Mouse (Mus musculus) MEL (cell line): ENCODE data around the gene Dgkg. TPM values are rescaled to one million over a fixed set of nuclear protein-coding genes. Genes with fewer than 3 reads are reported as not detected.

Source experiments
- DNase-seq: peaks from one replicate; pipeline ENCODE4 v3.0.0; 2011; ENCODE audit warnings: low read depth, low spot score
- H3K27ac ChIP-seq: 2 replicates; pipeline ENCODE4 v1.5.1; 2012; ENCODE audit warnings: low read depth, mild to moderate bottlenecking, control low read depth, low read length, moderate library complexity; ENCODE audit not compliant: control insufficient read depth
- H3K27me3 ChIP-seq, 2 experiments: fragments of 150-350 bp in 1 of 2; sonication (generic) in 1 of 2; 2 replicates each; pipeline ENCODE4 v1.6.1; 2012; ENCODE audit warnings: low read length in 2 of 2, mild to moderate bottlenecking in 2 of 2, improper control_type of control experiment in 1 of 2, moderate library complexity in 1 of 2; ENCODE audit not compliant: insufficient read depth in 2 of 2, control insufficient read depth in 1 of 2
- H3K36me3 ChIP-seq, 2 experiments: 2 replicates each; pipeline ENCODE4 v1.6.1; 2012 to 2014; ENCODE audit warnings: low read length in 2 of 2, improper control_type of control experiment in 1 of 2, inconsistent platforms in 1 of 2, mild to moderate bottlenecking in 1 of 2; ENCODE audit not compliant: insufficient read depth in 2 of 2, control insufficient read depth in 1 of 2
- H3K4me1 ChIP-seq, 2 experiments: fragments of 150-350 bp in 1 of 2; sonication (generic) in 1 of 2; 2 replicates each; pipeline ENCODE4 v1.6.1; 2012; ENCODE audit warnings: low read length in 2 of 2, improper control_type of control experiment in 1 of 2, mild to moderate bottlenecking in 1 of 2; ENCODE audit not compliant: insufficient read depth in 2 of 2, control insufficient read depth in 1 of 2
- H3K4me3 ChIP-seq, 2 experiments: fragments of 150-350 bp in 1 of 2; sonication (generic) in 1 of 2; 2 replicates each; pipeline ENCODE4 v1.5.1; 2012; ENCODE audit warnings: low read depth in 2 of 2, low read length in 2 of 2, mild to moderate bottlenecking in 2 of 2, moderate library complexity in 2 of 2, control low read depth in 1 of 2, improper control_type of control experiment in 1 of 2; ENCODE audit not compliant: control insufficient read depth in 1 of 2, insufficient read depth in 1 of 2
- H3K79me2 ChIP-seq: 2 replicates; pipeline ENCODE4 v1.6.1; 2012; ENCODE audit warnings: mild to moderate bottlenecking, low read length, moderate library complexity; ENCODE audit not compliant: control insufficient read depth, poor library complexity, insufficient read depth
- H3K9ac ChIP-seq: 2 replicates; pipeline ENCODE4 v1.6.1; 2012; ENCODE audit warnings: low read depth, mild to moderate bottlenecking, control low read depth, low read length, moderate library complexity; ENCODE audit not compliant: control insufficient read depth, poor library complexity, severe bottlenecking
- H3K9me3 ChIP-seq: fragments of 150-350 bp; sonication (generic); replicated peaks from 2 replicates; pipeline ENCODE4 v1.6.1; 2012; ENCODE audit warnings: mild to moderate bottlenecking, low read length, improper control_type of control experiment, moderate library complexity; ENCODE audit not compliant: insufficient read depth
- BHLHE40 ChIP-seq: IDR thresholded peaks from 2 replicates; pipeline ENCODE4 v1.6.1; 2012; ENCODE audit warnings: low read depth, mild to moderate bottlenecking, inconsistent platforms, low read length, improper control_type of control experiment, borderline replicate concordance
- CHD2 ChIP-seq: IDR thresholded peaks from 2 replicates; pipeline ENCODE4 v1.6.1; 2011; ENCODE audit warnings: low read length, improper control_type of control experiment
- CTCF ChIP-seq, 3 experiments: IDR thresholded peaks in 2 of 3; conservative IDR thresholded peaks in 1 of 3; 2 replicates each; pipeline ENCODE4 v1.5.1; 2011 to 2012; ENCODE audit warnings: low read length in 3 of 3, low read depth in 2 of 3, mild to moderate bottlenecking in 2 of 3, improper control_type of control experiment in 1 of 3, inconsistent platforms in 1 of 3, mixed read lengths in 1 of 3, moderate library complexity in 1 of 3; ENCODE audit not compliant: control insufficient read depth in 1 of 3, insufficient read depth in 1 of 3, poor library complexity in 1 of 3, severe bottlenecking in 1 of 3
- ELF1 ChIP-seq: IDR thresholded peaks from 2 replicates; pipeline ENCODE4 v1.6.1; 2014; ENCODE audit warnings: low read depth, mild to moderate bottlenecking, inconsistent platforms, low read length, improper control_type of control experiment, moderate library complexity
- EP300 ChIP-seq, 2 experiments: IDR thresholded peaks; 2 replicates each; pipeline ENCODE4 v1.6.1; 2011; ENCODE audit warnings: improper control_type of control experiment in 2 of 2, low read length in 2 of 2, low read depth in 1 of 2, mild to moderate bottlenecking in 1 of 2
- ETS1 ChIP-seq: IDR thresholded peaks from 2 replicates; pipeline ENCODE4 v1.6.1; 2012; ENCODE audit warnings: low read depth, mild to moderate bottlenecking, inconsistent platforms, low read length, improper control_type of control experiment, moderate library complexity
- HCFC1 ChIP-seq: IDR thresholded peaks from 2 replicates; pipeline ENCODE4 v1.6.1; 2012; ENCODE audit warnings: low read depth, mild to moderate bottlenecking, inconsistent platforms, low read length, improper control_type of control experiment, moderate library complexity
- JUND ChIP-seq: IDR thresholded peaks from 2 replicates; pipeline ENCODE4 v1.6.1; 2011; ENCODE audit warnings: low read depth, mild to moderate bottlenecking, improper control_type of control experiment, low read length
- MAFK ChIP-seq: IDR thresholded peaks from 2 replicates; pipeline ENCODE4 v1.6.1; 2011; ENCODE audit warnings: low read depth, mild to moderate bottlenecking, low read length, improper control_type of control experiment, borderline replicate concordance
- MAZ ChIP-seq: IDR thresholded peaks from 2 replicates; pipeline ENCODE4 v1.6.1; 2012; ENCODE audit warnings: low read depth, mild to moderate bottlenecking, inconsistent platforms, low read length, improper control_type of control experiment
- NELFE ChIP-seq: IDR thresholded peaks from 2 replicates; pipeline ENCODE4 v1.6.1; 2011; ENCODE audit warnings: low read depth, low read length, improper control_type of control experiment
- POLR2AphosphoS2 ChIP-seq: IDR thresholded peaks from 2 replicates; pipeline ENCODE4 v1.6.1; 2011; ENCODE audit warnings: low read length, improper control_type of control experiment
- RAD21 ChIP-seq: IDR thresholded peaks from 2 replicates; pipeline ENCODE4 v1.6.1; 2011; ENCODE audit warnings: mild to moderate bottlenecking, low read depth, low read length, improper control_type of control experiment
- TAL1 ChIP-seq: IDR thresholded peaks from 2 replicates; pipeline ENCODE4 v1.6.1; 2012; ENCODE audit warnings: mild to moderate bottlenecking, inconsistent platforms, low read length, moderate library complexity, mixed read lengths
- TCF12 ChIP-seq: IDR thresholded peaks from 2 replicates; pipeline ENCODE4 v1.6.1; 2014; ENCODE audit warnings: low read depth, mild to moderate bottlenecking, inconsistent platforms, low read length, improper control_type of control experiment, moderate library complexity
- UBTF ChIP-seq: IDR thresholded peaks from 2 replicates; pipeline ENCODE4 v1.6.1; 2012; ENCODE audit warnings: low read depth, mild to moderate bottlenecking, inconsistent platforms, low read length, improper control_type of control experiment, moderate library complexity, borderline replicate concordance; ENCODE audit not compliant: insufficient read depth
- USF2 ChIP-seq, 2 experiments: IDR thresholded peaks; 2 replicates each; pipeline ENCODE4 v1.6.1; 2011 to 2012; ENCODE audit warnings: improper control_type of control experiment in 2 of 2, low read length in 2 of 2, borderline replicate concordance in 1 of 2, inconsistent platforms in 1 of 2, low read depth in 1 of 2, mild to moderate bottlenecking in 1 of 2; ENCODE audit not compliant: insufficient read depth in 1 of 2
- ZC3H11A ChIP-seq: IDR thresholded peaks from 2 replicates; pipeline ENCODE4 v1.6.1; 2012; ENCODE audit warnings: low read depth, mild to moderate bottlenecking, inconsistent platforms, low read length, improper control_type of control experiment
- polyA plus RNA-seq, 2 experiments: library from polyadenylated mRNA; stranded (reverse) in 1 of 2; unstranded in 1 of 2; fragments of >175 nt in 1 of 2; fragments of >200 nt in 1 of 2; gene quantifications; 2 replicates each; pipeline versions ENCODE4 v1.2.1 to v1.2.4; 2012; ENCODE audit warnings: low replicate concordance in 2 of 2, low read depth in 1 of 2; ENCODE audit not compliant: insufficient read length in 2 of 2, insufficient read depth in 1 of 2, missing spikeins in 1 of 2
- total RNA-seq: library from RNA; depleted of rRNA; stranded (reverse); fragments of 300-350 nt; gene quantifications from 2 replicates; pipeline ENCODE4 v1.2.3, GENCODE M21; 2012

Gene Dgkg
- total and polyA plus RNA-seq, 3 experiments: not detected

- no peak for DNase-seq
- Histone ChIP-seq H3K27ac (no peak overlapping the region), H3K9me3 (no peaks in the 10 kb centered on the region), H3K4me1 (no peaks in the 10 kb centered on the region), H3K4me3 (no peak overlapping the region), H3K36me3 (no peaks in the 10 kb centered on the region), H3K79me2 (no peaks in the 10 kb centered on the region), H3K27me3 (no peaks in the 10 kb centered on the region), H3K9ac (no peak overlapping the region)
- no peak for TF ChIP-seq NELFE
- no peak for TF ChIP-seq USF2 (IDR thresholded peaks at IDR 0.05; ENCODE audit: borderline replicate concordance in 1 of 2, insufficient read depth in 1 of 2, low read depth in 1 of 2, low read length in 2 of 2)
- no peak for TF ChIP-seq TAL1
- TF ChIP-seq HCFC1: no peak
- TF ChIP-seq BHLHE40: no peak
- TF ChIP-seq POLR2AphosphoS2: no peak
- TF ChIP-seq ZC3H11A: no peak
- TF ChIP-seq EP300 (IDR thresholded peaks at IDR 0.05; ENCODE audit: low read depth in 1 of 2, low read length in 2 of 2): no peak
- no peak for TF ChIP-seq MAFK
- TF ChIP-seq MAZ: no peak
- no peak for TF ChIP-seq RAD21
- no peak for TF ChIP-seq UBTF
- TF ChIP-seq TCF12: no peak
- TF ChIP-seq ELF1: no peak
- no peak for TF ChIP-seq JUND
- no peak for TF ChIP-seq CHD2
- no peak for TF ChIP-seq CTCF (IDR thresholded peaks at IDR 0.05 in 2 of 3, conservative IDR thresholded peaks at IDR 0.05 in 1 of 3; ENCODE audit: control insufficient read depth in 1 of 3, insufficient read depth in 1 of 3, low read depth in 2 of 3, low read length in 3 of 3, poor library complexity in 1 of 3, severe bottlenecking in 1 of 3)
These were observed 21.3 kb downstream of the Dgkg start for GRCm38 (mm10) chr16:22635706-22636105.

DNA sequence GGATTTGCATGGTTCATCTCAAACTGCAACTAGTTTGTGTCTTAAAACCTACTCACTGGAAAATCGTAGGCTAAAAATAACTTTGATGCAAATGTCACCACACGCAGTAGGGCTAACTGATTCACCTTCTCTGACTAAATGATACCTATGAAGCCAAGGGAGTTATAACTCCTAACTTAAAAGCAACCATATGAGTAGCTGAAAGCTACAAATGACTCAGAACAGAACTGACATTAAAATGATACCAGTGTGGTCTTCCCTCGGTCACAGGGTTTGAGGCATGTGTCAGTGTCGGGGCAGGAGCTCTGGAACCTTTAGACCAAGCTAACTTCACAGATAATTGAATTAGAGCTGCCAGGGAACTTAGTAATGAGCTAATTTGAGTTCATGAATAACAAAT, 24.0 kb downstream of the Dgkg start:
- no peak overlapping the region for H3K4me3 ChIP-seq
- no peak overlapping the region for H3K9ac ChIP-seq
- TF ChIP-seq ETS1 (no peak), MAFK (no peak)
- no peak for DNase-seq
- H3K9me3 ChIP-seq: no peaks in the 10 kb centered on the region
- no peak overlapping the region for H3K27ac ChIP-seq
- no peaks in the 10 kb centered on the region for H3K36me3 ChIP-seq
- no peaks in the 10 kb centered on the region for H3K4me1 ChIP-seq
- no peaks in the 10 kb centered on the region for H3K27me3 ChIP-seq
- no peaks in the 10 kb centered on the region for H3K79me2 ChIP-seq
